Mouse (Mus musculus) monocyte, adult 59 days (primary cell): ENCODE data around the gene Smim22. TPM values are rescaled to one million over a fixed set of nuclear protein-coding genes. Genes with fewer than 3 reads are reported as not detected.

Experiments
- total RNA-seq, 2 experiments: library from RNA; stranded (reverse); gene quantifications; one replicate each; pipeline ENCODE4 v1.2.4; 2023

Gene Smim22
- not detected for total RNA-seq

DNA sequence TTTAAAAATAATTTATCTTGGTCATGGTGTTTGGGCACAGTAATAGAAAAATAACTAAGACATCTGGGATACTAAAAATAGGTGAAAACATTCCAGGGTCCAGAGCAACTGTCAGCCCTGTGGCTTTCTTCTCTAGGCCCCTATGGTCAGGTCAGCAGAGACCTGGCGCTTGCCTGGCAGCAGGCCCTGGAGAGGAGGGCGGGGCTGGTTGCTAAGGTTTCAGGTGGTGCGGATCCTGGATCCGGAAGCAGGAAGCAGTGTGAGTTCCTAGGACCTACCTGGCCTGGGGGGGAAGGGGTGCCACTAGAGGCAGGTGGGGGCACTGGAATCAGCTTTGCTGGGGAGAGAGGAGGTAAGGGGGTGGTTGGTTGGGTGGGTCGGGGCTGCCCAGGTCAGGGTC is at the start of gene Smim22:
Gene Smim22, plus strand, starts transcription at position 222 of the 400 bp plus-strand sequence.

GRCm38 (mm10) chr16:4963797-4964709 is 43.0 kb upstream of the Smim22 start, which contains the start of gene Anks3:
Gene Anks3, minus strand, starts transcription at chr16:4964205.

DNA sequence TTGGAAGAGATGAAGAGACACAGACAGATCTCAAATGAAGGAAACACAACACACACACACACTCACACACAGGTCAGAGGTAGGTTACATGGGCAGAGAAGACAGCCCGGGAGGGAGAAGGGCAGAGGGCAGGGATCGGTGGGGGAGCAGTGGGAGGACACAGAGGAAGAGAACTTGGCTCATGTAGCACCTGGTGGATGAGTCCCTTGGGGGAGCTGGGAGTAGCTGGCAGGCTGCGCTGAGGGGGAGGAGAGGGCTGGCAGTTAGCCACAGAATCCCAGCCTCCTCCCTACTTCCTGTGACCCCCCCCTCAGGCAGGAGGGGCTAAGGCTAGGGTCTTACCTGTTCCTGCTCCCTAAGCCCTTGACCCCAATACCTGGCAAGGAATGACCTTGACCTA is 9.5 kb upstream of the Smim22 start, which contains the start of gene Sept12:
Gene Sept12, minus strand, starts transcription at position 300 of the 400 bp plus-strand sequence.

GRCm38 (mm10) chr16:5013054-5013838 is 6.2 kb downstream of the Smim22 start, which contains the start of gene Rogdi:
Gene Rogdi, minus strand, starts transcription at chr16:5013553.

GRCm38 (mm10) chr16:5049774-5050234 is 42.7 kb downstream of the Smim22 start, which contains the start of the genes Glyr1 and Ubn1:
Gene Glyr1, minus strand, starts transcription at chr16:5049863.
Gene Ubn1, plus strand, starts transcription at chr16:5050057.

Other genes starting within 250 kb of the Smim22 start
- gene Cdip1, start 217.0 kb upstream of the Smim22 start, total RNA-seq: 10 to 100 TPM; 39.5 to 44.0 TPM
- gene 4930562C15Rik, start 171.9 kb upstream of the Smim22 start, total RNA-seq: not detected
- gene Ubald1, start 127.0 kb upstream of the Smim22 start, total RNA-seq: 10 to 100 TPM; 80.9 to 88.1 TPM
- gene Mgrn1, start 121.0 kb upstream of the Smim22 start, total RNA-seq: 10 to 100 TPM; 67.1 to 77.5 TPM
- 10 to 100 TPM; 32.8 to 40.9 TPM for gene Nudt16l1, start 68.5 kb upstream of the Smim22 start, total RNA-seq
- gene Anks3, start 43.1 kb upstream of the Smim22 start, total RNA-seq: 10 to 100 TPM; 32.1 to 42.8 TPM
- gene Sept12, start 9.4 kb upstream of the Smim22 start, total RNA-seq: not detected
- 10 to 100 TPM; 85.5 to 87.1 TPM for gene Rogdi, start 6.3 kb downstream of the Smim22 start, total RNA-seq
- 100 to 1,000 TPM; 117 to 122 TPM for gene Glyr1, start 42.6 kb downstream of the Smim22 start, total RNA-seq
- gene Ubn1, start 42.8 kb downstream of the Smim22 start, total RNA-seq: 10 to 100 TPM; 72.0 to 76.6 TPM
- gene Ppl, start 125.1 kb downstream of the Smim22 start, total RNA-seq: under 1 TPM; 0.13 to 0.27 TPM
- not detected for gene Sec14l5, start 139.8 kb downstream of the Smim22 start, total RNA-seq
- 10 to 100 TPM; 62.3 to 71.2 TPM for gene Nagpa, start 196.7 kb downstream of the Smim22 start, total RNA-seq
- gene AU021092, start 215.0 kb downstream of the Smim22 start, total RNA-seq: not detected
- 10 to 100 TPM; 29.4 to 32.8 TPM for gene Alg1, start 226.3 kb downstream of the Smim22 start, total RNA-seq
- 10 to 100 TPM; 10.8 to 13.7 TPM for gene Eef2kmt, start 248.7 kb downstream of the Smim22 start, total RNA-seq